Comparison of ENCODE assay signal across 29 mouse cellular contexts in genomic region chr11:82480941-82481340, GRCm38 (mm10).
DNase-seq lines count a peak whose midpoint lies in the region; ATAC-seq and TF ChIP-seq lines count a peak whose summit lies in the region.
"Had no signal": no experiment of that assay in that cellular context is flagged by ENCODE, and none has a peak within 500 bp of the region (broad histone marks: within the 10 kb centered on the region; RNA-seq: fewer than 3 reads in every experiment).

No protein-coding gene starts in this region.

- no peak overlapping the region for H3K27ac ChIP-seq in liver, embryonic 11.5 days (ENCODE audit: low read depth, low read length)
- no peak overlapping the region for H3K27ac ChIP-seq in liver, postnatal 0 days (ENCODE audit: low read depth)
- H3K27ac ChIP-seq in neural tube, embryonic 11.5 days (ENCODE audit: low read depth, low read length), result no peak overlapping the region
- H3K27ac ChIP-seq in neural tube, embryonic 15.5 days (replicated peaks), result no peak overlapping the region
- H3K27ac ChIP-seq: embryonic facial prominence, embryonic 12.5 days; gastrocnemius, adult 2 months; heart, embryonic 10.5 days; heart, embryonic 15.5 days; layer of hippocampus, adult 2 months; left cerebral cortex, adult 2 months; limb, embryonic 12.5 days; liver, embryonic 13.5 days; lung, embryonic 15.5 days; neural tube, embryonic 12.5 days; stomach, postnatal 0 days had no signal

- H3K36me3 ChIP-seq in liver, embryonic 11.5 days (ENCODE audit: control insufficient read depth, insufficient read depth, low read length), result no peaks in the 10 kb centered on the region
- H3K36me3 ChIP-seq in liver, postnatal 0 days (replicated peaks; ENCODE audit: insufficient read depth, low read length), result no peaks in the 10 kb centered on the region
- no peaks in the 10 kb centered on the region for H3K36me3 ChIP-seq in neural tube, embryonic 11.5 days (ENCODE audit: control insufficient read depth, insufficient read depth, low read length)
- no peaks in the 10 kb centered on the region for H3K36me3 ChIP-seq in neural tube, embryonic 15.5 days
- H3K36me3 ChIP-seq: embryonic facial prominence, embryonic 12.5 days; heart, embryonic 10.5 days; heart, embryonic 15.5 days; limb, embryonic 12.5 days; liver, embryonic 13.5 days; lung, embryonic 15.5 days; neural tube, embryonic 12.5 days had no signal

- DNase-seq in adrenal gland, postnatal 14 days, result peak; percentile 6
- DNase-seq in adrenal gland, postnatal 10 days, result no peak
- peak; percentile 34 for DNase-seq in heart, adult 11 months
- no peak for DNase-seq in heart, adult 9 months (ENCODE audit: low spot score in 2 of 2)
- DNase-seq in liver, embryonic 11.5 days (ENCODE audit: low spot score), result peak; percentile 22
- no peak for DNase-seq in liver, postnatal 0 days
- peak; percentile 7 for DNase-seq in neural tube, embryonic 11.5 days (ENCODE audit: low spot score)
- DNase-seq: adrenal gland, adult 2 months; embryo, embryonic 11 days; gastrocnemius, adult 2 months; kidney, postnatal 25 days; liver, embryonic 13.5 days; right cerebral cortex, postnatal 4 days; thymus, adult 18-20 months; thymus, postnatal 25 days had no signal

- ATAC-seq in liver, embryonic 11.5 days (replicated peaks; ENCODE audit: low FRiP score), result no peak
- no peak for ATAC-seq in liver, postnatal 0 days
- no peak for ATAC-seq in neural tube, embryonic 11.5 days (ENCODE audit: insufficient read depth, low FRiP score, low TSS enrichment)
- ATAC-seq in neural tube, embryonic 15.5 days (ENCODE audit: low FRiP score), result no peak
- ATAC-seq: activated CD4-positive, CD25-positive, alpha-beta regulatory T cell, adult 4 months; forebrain, embryonic 14.5 days; intestine, embryonic 16.5 days; midbrain, embryonic 16.5 days had no signal

- no peaks in the 10 kb centered on the region for H3K9me3 ChIP-seq in liver, embryonic 11.5 days (ENCODE audit: control insufficient read depth, low read length)
- H3K9me3 ChIP-seq in liver, postnatal 0 days (ENCODE audit: low read length), result no peaks in the 10 kb centered on the region
- no peaks in the 10 kb centered on the region for H3K9me3 ChIP-seq in neural tube, embryonic 11.5 days (ENCODE audit: control insufficient read depth, low read length)
- no peaks in the 10 kb centered on the region for H3K9me3 ChIP-seq in neural tube, embryonic 15.5 days (replicated peaks)
- H3K9me3 ChIP-seq: embryonic facial prominence, embryonic 12.5 days; heart, embryonic 10.5 days; heart, embryonic 15.5 days; limb, embryonic 12.5 days; liver, embryonic 13.5 days; lung, embryonic 15.5 days; neural tube, embryonic 12.5 days had no signal

- TF ChIP-seq CTCF in liver, postnatal 0 days (IDR thresholded peaks at IDR 0.05; ENCODE audit: low read depth), result no peak

- H3K27me3 ChIP-seq in liver, embryonic 11.5 days (replicated peaks; ENCODE audit: control insufficient read depth, insufficient read depth, low read length), result no peaks in the 10 kb centered on the region
- H3K27me3 ChIP-seq in liver, postnatal 0 days (ENCODE audit: insufficient read depth, low read length), result 0 out of 2 replicates have a peak, but pooled peaks cover 2% of the 10 kb centered on the region
- no peaks in the 10 kb centered on the region for H3K27me3 ChIP-seq in neural tube, embryonic 11.5 days (ENCODE audit: control insufficient read depth, insufficient read depth, low read length)
- H3K27me3 ChIP-seq in neural tube, embryonic 15.5 days (replicated peaks), result no peaks in the 10 kb centered on the region
- H3K27me3 ChIP-seq: embryonic facial prominence, embryonic 12.5 days; heart, embryonic 15.5 days; limb, embryonic 12.5 days; liver, embryonic 13.5 days; lung, embryonic 15.5 days; neural tube, embryonic 12.5 days had no signal

- no peak overlapping the region for H3K9ac ChIP-seq in liver, embryonic 11.5 days (ENCODE audit: low read depth, low read length)
- H3K9ac ChIP-seq in liver, postnatal 0 days (replicated peaks), result no peak overlapping the region
- no peak overlapping the region for H3K9ac ChIP-seq in neural tube, embryonic 11.5 days (ENCODE audit: low read length)
- no peak overlapping the region for H3K9ac ChIP-seq in neural tube, embryonic 15.5 days (replicated peaks)
- H3K9ac ChIP-seq: embryonic facial prominence, embryonic 12.5 days; heart, embryonic 15.5 days; limb, embryonic 12.5 days; liver, embryonic 13.5 days; lung, embryonic 15.5 days; neural tube, embryonic 12.5 days had no signal

- WGBS in liver, embryonic 11.5 days, result 81% methylated on average over 3 of the region's 3 CpGs
- WGBS in liver, postnatal 0 days (ENCODE audit: insufficient replicate concordance), result 75% methylated on average over 3 of the region's 3 CpGs
- 89% methylated on average over 3 of the region's 3 CpGs for WGBS in neural tube, embryonic 11.5 days
- WGBS in neural tube, embryonic 15.5 days, result 78% methylated on average over 3 of the region's 3 CpGs

- TF ChIP-seq EP300 in liver, postnatal 0 days (IDR thresholded peaks at IDR 0.05; ENCODE audit: low read depth), result no peak

- H3K4me3 ChIP-seq in liver, embryonic 11.5 days (ENCODE audit: low read depth, low read length), result no peak overlapping the region
- no peak overlapping the region for H3K4me3 ChIP-seq in liver, postnatal 0 days (ENCODE audit: low read depth, low read length)
- no peak overlapping the region for H3K4me3 ChIP-seq in neural tube, embryonic 11.5 days (ENCODE audit: low read depth, low read length)
- no peak overlapping the region for H3K4me3 ChIP-seq in neural tube, embryonic 15.5 days (replicated peaks)
- H3K4me3 ChIP-seq: embryonic facial prominence, embryonic 12.5 days; gastrocnemius, adult 2 months; heart, embryonic 10.5 days; heart, embryonic 15.5 days; layer of hippocampus, adult 2 months; left cerebral cortex, adult 2 months; limb, embryonic 12.5 days; liver, embryonic 13.5 days; lung, embryonic 15.5 days; neural tube, embryonic 12.5 days had no signal

- no peaks in the 10 kb centered on the region for H3K4me1 ChIP-seq in liver, embryonic 11.5 days (replicated peaks; ENCODE audit: control insufficient read depth, insufficient read depth, low read length)
- H3K4me1 ChIP-seq in liver, postnatal 0 days (ENCODE audit: insufficient read depth), result no peaks in the 10 kb centered on the region
- peaks cover 2% of the 10 kb centered on the region; the same call in 1 of the 2 replicates for H3K4me1 ChIP-seq in neural tube, embryonic 11.5 days (ENCODE audit: control insufficient read depth, insufficient read depth, low read length)
- peaks cover 7% of the 10 kb centered on the region for H3K4me1 ChIP-seq in neural tube, embryonic 15.5 days
- H3K4me1 ChIP-seq: embryonic facial prominence, embryonic 12.5 days; heart, embryonic 15.5 days; liver, embryonic 13.5 days; lung, embryonic 15.5 days had no signal

- no peak overlapping the region for H3K4me2 ChIP-seq in liver, embryonic 11.5 days
- no peak overlapping the region for H3K4me2 ChIP-seq in liver, postnatal 0 days (ENCODE audit: low read depth, low read length)
- H3K4me2 ChIP-seq in neural tube, embryonic 11.5 days (ENCODE audit: low read depth), result no peak overlapping the region
- H3K4me2 ChIP-seq in neural tube, embryonic 15.5 days, result no peak overlapping the region
- H3K4me2 ChIP-seq: embryonic facial prominence, embryonic 12.5 days; heart, embryonic 15.5 days; limb, embryonic 12.5 days; liver, embryonic 13.5 days; lung, embryonic 15.5 days; neural tube, embryonic 12.5 days had no signal

Comparison
In these comparisons a context has a peak if more than half of its experiments do, and no peak if none do; other contexts are left out.
1. DNase-seq: peak in adrenal gland, postnatal 14 days (single experiment), heart, adult 11 months (single experiment), liver, embryonic 11.5 days (single experiment) and neural tube, embryonic 11.5 days (single experiment); none in adrenal gland, postnatal 10 days (single experiment), heart, adult 9 months (0 of 2) and liver, postnatal 0 days (single experiment).